Mouse (Mus musculus) neural tube, embryonic 14.5 days (tissue): ENCODE measurements at regions not wholly inside any gene's neighbourhood (a gene's known extent, or its start where the extent isn't known, plus 50 kb on each side); places are given as distances from the start of the nearest gene placed in this dataset.
A peak's percentile ranks its signal among the peaks of the same experiment; 100 is the strongest.

Experiments used
- ATAC-seq: fragments of 200-750 bp; cut with Nextera tagmentation; 2 replicates; pipeline ENCODE4 v1.8.0; 2017; ENCODE audit warnings: low read depth, mild to moderate bottlenecking, moderate TSS enrichment, moderate library complexity
- H3K27ac ChIP-seq: fragments of 300-500 bp; sonication (generic); 2 replicates; pipeline ENCODE4 v1.5.1; 2014; ENCODE audit warnings: low read depth, mild to moderate bottlenecking, control low read depth, low read length, moderate library complexity, mixed read lengths
- H3K27me3 ChIP-seq: fragments of 300-500 bp; sonication (generic); 2 replicates; pipeline ENCODE4 v1.6.1; 2014; ENCODE audit warnings: low read length; ENCODE audit not compliant: control insufficient read depth, insufficient read depth
- H3K36me3 ChIP-seq: fragments of 300-500 bp; sonication (generic); 2 replicates; pipeline ENCODE4 v1.6.1; 2014; ENCODE audit warnings: low read length, mixed read lengths; ENCODE audit not compliant: control insufficient read depth, insufficient read depth
- H3K4me1 ChIP-seq: fragments of 300-500 bp; sonication (generic); 2 replicates; pipeline ENCODE4 v1.6.1; 2014; ENCODE audit warnings: low read length; ENCODE audit not compliant: control insufficient read depth, insufficient read depth
- H3K4me2 ChIP-seq: fragments of 300-500 bp; sonication (generic); 2 replicates; pipeline ENCODE4 v1.6.1; 2014; ENCODE audit warnings: mild to moderate bottlenecking, low read depth, low read length, control low read depth
- H3K4me3 ChIP-seq: fragments of 300-500 bp; sonication (generic); 2 replicates; pipeline ENCODE4 v1.5.1; 2014; ENCODE audit warnings: low read depth, low read length, control low read depth, mixed read lengths
- H3K9ac ChIP-seq: fragments of 300-500 bp; sonication (generic); replicated peaks from 2 replicates; pipeline ENCODE4 v1.6.1; 2014; ENCODE audit warnings: low read depth, mild to moderate bottlenecking, control low read depth, low read length, mixed read lengths
- H3K9me3 ChIP-seq: fragments of 300-500 bp; sonication (generic); 2 replicates; pipeline ENCODE4 v1.6.1; 2016; ENCODE audit warnings: low read length; ENCODE audit not compliant: control insufficient read depth
- WGBS: fragments of 180-500 bp; shearing (Covaris S2); extraction: QIAGEN DNeasy Blood & Tissue Kit; methylation state at CpG from one replicate; pipeline ENCODE4 v1.1.7; 2014; 5-methylcytosine and 5-hydroxymethylcytosine counted together

DNA sequence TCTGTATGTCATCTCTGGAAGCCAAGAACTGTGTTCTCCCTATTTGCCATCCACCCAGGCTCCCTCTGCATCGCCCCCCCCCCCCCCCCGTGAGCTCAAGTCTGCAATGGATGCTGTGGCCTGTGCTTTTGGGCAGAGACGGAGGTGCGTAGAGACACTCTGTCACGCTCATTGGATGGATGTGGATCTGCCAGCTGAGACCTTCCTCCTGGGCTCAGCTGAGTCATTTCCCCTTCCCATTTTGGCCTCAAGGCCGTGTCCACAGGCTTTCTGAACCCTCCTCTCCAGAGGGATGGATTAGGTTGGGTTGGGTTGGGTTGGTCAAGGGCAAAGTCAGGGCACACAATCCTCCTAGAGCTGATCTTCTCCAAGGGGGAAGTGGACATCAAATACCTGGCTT lies 72.9 kb upstream of the Sulf2 start:
- Histone ChIP-seq H3K4me2 (no peak overlapping the region), H3K4me3 (no peak overlapping the region), H3K27ac (no peak overlapping the region), H3K27me3 (no peaks in the 10 kb centered on the region), H3K36me3 (no peaks in the 10 kb centered on the region), H3K4me1 (no peaks in the 10 kb centered on the region), H3K9me3 (no peaks in the 10 kb centered on the region), H3K9ac (no peak overlapping the region)
- 60% methylated on average over 5 of the region's 6 CpGs for WGBS
- ATAC-seq: no peak

DNA sequence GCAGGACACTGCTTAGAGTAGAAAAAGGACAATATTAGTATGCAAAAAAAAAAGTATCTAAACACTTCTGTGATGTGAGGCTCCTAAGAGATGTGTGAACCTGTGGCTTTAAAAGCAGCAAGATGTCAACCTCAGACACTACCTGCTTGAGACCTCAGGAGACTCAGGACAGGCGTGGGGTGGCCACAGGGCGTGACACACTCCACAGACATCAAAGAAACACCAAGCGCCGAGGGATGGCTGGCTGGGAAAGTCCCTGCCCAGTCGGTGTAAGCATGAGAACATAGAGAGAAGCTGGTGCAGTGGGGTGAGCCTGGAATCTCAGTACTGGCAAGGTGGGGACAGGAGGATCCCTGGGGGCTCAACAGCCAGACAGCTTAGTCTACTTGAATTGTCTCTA lies 72.0 kb upstream of the Sulf2 start:
- Histone ChIP-seq H3K27me3 (no peaks in the 10 kb centered on the region), H3K27ac (no peak overlapping the region), H3K4me3 (no peak overlapping the region), H3K36me3 (no peaks in the 10 kb centered on the region), H3K4me2 (no peak overlapping the region), H3K9me3 (no peaks in the 10 kb centered on the region), H3K9ac (no peak overlapping the region), H3K4me1 (no peaks in the 10 kb centered on the region)
- 76% methylated on average over 5 of the region's 5 CpGs for WGBS
- no peak for ATAC-seq

GRCm38 (mm10) chr2:166226929-166227328 lies 71.5 kb upstream of the Sulf2 start:
- Histone ChIP-seq H3K9me3 (no peaks in the 10 kb centered on the region), H3K9ac (no peak overlapping the region), H3K36me3 (no peaks in the 10 kb centered on the region), H3K27me3 (no peaks in the 10 kb centered on the region), H3K27ac (no peak overlapping the region), H3K4me3 (no peak overlapping the region), H3K4me2 (no peak overlapping the region), H3K4me1 (no peaks in the 10 kb centered on the region)
- WGBS: 36% methylated on average over 3 of the region's 3 CpGs
- no peak for ATAC-seq

- Histone ChIP-seq H3K4me3 (no peak overlapping the region), H3K27ac (no peak overlapping the region), H3K4me1 (no peaks in the 10 kb centered on the region), H3K4me2 (no peak overlapping the region), H3K36me3 (no peaks in the 10 kb centered on the region), H3K27me3 (no peaks in the 10 kb centered on the region), H3K9ac (no peak overlapping the region), H3K9me3 (no peaks in the 10 kb centered on the region)
- WGBS: 94% methylated on average over 2 of the region's 2 CpGs
- ATAC-seq: no peak
Measured at GRCm38 (mm10) chr2:166226331-166226730, 70.9 kb upstream of the Sulf2 start.

DNA sequence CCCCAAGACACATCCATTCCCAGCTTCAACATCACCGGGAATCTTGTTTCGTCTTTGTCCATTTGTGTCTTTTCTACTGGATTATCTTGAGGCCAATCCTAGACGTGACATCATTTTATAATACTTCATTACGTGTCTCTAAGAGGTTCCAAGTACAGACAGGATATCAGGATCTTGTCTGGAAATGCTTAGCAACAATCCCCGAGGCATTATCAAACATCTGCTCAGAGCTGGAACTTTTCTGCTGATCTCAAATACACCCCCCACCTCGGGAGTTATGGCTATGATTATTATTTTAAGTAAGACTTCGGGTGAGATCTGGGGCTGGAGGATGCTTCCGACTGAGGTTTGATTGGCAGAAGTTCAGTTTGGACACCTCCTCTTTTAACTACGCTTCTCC lies 69.9 kb upstream of the Sulf2 start:
- Histone ChIP-seq H3K9me3 (no peaks in the 10 kb centered on the region), H3K36me3 (no peaks in the 10 kb centered on the region), H3K9ac (no peak overlapping the region), H3K27me3 (no peaks in the 10 kb centered on the region), H3K4me1 (no peaks in the 10 kb centered on the region), H3K4me3 (no peak overlapping the region), H3K27ac (no peak overlapping the region), H3K4me2 (no peak overlapping the region)
- WGBS: 91% methylated on average over 9 of the region's 9 CpGs
- no peak for ATAC-seq

GRCm38 (mm10) chr2:166218783-166219182 lies 63.3 kb upstream of the Sulf2 start:
- WGBS: 77% methylated on average over 9 of the region's 9 CpGs
- Histone ChIP-seq H3K27me3 (no peaks in the 10 kb centered on the region), H3K36me3 (no peaks in the 10 kb centered on the region), H3K9me3 (no peaks in the 10 kb centered on the region), H3K9ac (no peak overlapping the region), H3K4me2 (no peak overlapping the region), H3K4me1 (peaks cover 13% of the 10 kb centered on the region; the same call in 1 of the 2 replicates), H3K27ac (no peak overlapping the region), H3K4me3 (no peak overlapping the region)
- ATAC-seq: no peak

DNA sequence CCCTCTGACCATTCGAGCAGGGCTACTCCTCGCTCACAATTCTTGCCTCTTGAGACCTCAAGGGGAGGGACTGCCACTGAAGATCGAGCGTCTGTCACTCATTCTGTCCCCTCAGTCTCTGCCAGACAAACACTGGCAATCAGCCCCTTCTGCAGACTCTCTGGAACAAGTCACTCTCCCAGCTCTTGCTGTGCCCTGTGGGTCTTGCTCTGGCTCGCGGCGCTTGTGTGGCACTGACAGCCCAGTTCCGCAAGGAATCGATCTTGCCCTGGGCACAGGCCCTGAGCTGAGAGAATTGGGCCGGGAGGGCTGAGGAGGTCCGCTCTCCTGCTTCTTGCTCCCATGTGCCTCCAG lies 61.0 kb upstream of the Sulf2 start:
- H3K4me2 ChIP-seq: no peak overlapping the region
- H3K4me3 ChIP-seq: no peak overlapping the region
- no peak overlapping the region for H3K9ac ChIP-seq
- H3K36me3 ChIP-seq: no peaks in the 10 kb centered on the region
- 44% methylated on average over 11 of the region's 11 CpGs for WGBS
- peaks cover 13% of the 10 kb centered on the region; the same call in 1 of the 2 replicates for H3K4me1 ChIP-seq
- ATAC-seq: no peak
- no peaks in the 10 kb centered on the region for H3K9me3 ChIP-seq
- H3K27ac ChIP-seq: peak overlapping the region; percentile 29; the same call in 1 of the 2 replicates
- no peaks in the 10 kb centered on the region for H3K27me3 ChIP-seq

- Histone ChIP-seq H3K4me1 (peaks cover 13% of the 10 kb centered on the region; the same call in 1 of the 2 replicates), H3K9me3 (no peaks in the 10 kb centered on the region), H3K4me3 (no peak overlapping the region), H3K27ac (peak overlapping the region; percentile 29), H3K27me3 (no peaks in the 10 kb centered on the region), H3K36me3 (no peaks in the 10 kb centered on the region), H3K9ac (no peak overlapping the region), H3K4me2 (no peak overlapping the region)
- peak; percentile 84 for ATAC-seq
- WGBS: 25% methylated on average over 18 of the region's 18 CpGs
Measured at GRCm38 (mm10) chr2:166215610-166216511, 60.4 kb upstream of the Sulf2 start.

DNA sequence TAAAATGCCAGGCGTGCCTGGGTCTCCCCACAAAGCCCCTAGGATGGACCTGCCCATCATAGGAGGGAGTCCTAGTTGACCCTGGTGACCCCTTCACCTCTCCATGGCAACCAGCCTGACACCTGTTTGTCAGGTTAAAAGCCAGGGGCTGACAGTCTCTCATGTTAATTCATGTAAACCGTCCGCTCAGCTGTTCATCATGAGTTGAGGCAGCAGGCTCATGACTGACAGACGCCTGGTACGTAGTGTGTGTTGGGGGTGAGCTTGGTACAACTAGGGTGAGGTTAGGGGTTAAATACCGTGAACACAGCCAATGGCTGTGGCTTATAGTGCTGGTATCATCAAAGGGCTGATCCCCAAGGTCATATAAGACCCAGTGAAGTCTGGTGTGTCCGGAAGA lies 59.7 kb upstream of the Sulf2 start:
- no peak overlapping the region; the same call in 1 of the 2 replicates for H3K27ac ChIP-seq
- H3K4me1 ChIP-seq: peaks cover 13% of the 10 kb centered on the region; the same call in 1 of the 2 replicates
- no peaks in the 10 kb centered on the region for H3K27me3 ChIP-seq
- ATAC-seq: peak; percentile 15; the same call in 1 of the 2 replicates
- no peak overlapping the region for H3K4me2 ChIP-seq
- H3K9me3 ChIP-seq: no peaks in the 10 kb centered on the region
- no peak overlapping the region for H3K9ac ChIP-seq
- 22% methylated on average over 7 of the region's 7 CpGs for WGBS
- H3K36me3 ChIP-seq: no peaks in the 10 kb centered on the region
- H3K4me3 ChIP-seq: no peak overlapping the region
